Mouse (Mus musculus): ENCODE data around the gene Gm21836.
"Not testable (repeated sequence)": the region's sequence is repeated elsewhere in the genome, so short reads cannot be mapped to it uniquely, and the experiment has no call there.

Gene Gm21836

DNA sequence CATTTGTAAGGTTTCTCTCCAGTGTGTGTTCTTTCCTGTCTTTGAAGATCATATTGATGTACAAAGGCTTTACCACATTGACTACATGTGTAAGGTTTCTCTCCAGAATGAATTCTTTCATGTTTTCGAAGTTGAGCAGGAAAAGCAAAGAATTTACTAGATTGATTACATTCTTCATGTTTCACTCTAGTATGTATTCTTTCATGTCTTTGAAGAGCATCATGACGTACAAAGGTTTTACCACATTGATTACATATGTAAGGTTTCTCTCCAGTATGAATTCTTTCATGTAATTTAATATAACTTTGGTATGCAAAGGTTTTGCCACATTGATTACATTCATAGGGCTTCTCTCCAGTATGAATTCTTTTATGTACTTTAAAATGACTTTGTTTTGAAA, at the start of gene Gm21836:
TSS of gene Gm21836 (minus strand) at position 101 of the 400 bp plus-strand sequence.
- not testable (repeated sequence) for DNase-seq (ENCODE audit: inconsistent age in 2 of 2, low spot score in 1 of 2)

DNA sequence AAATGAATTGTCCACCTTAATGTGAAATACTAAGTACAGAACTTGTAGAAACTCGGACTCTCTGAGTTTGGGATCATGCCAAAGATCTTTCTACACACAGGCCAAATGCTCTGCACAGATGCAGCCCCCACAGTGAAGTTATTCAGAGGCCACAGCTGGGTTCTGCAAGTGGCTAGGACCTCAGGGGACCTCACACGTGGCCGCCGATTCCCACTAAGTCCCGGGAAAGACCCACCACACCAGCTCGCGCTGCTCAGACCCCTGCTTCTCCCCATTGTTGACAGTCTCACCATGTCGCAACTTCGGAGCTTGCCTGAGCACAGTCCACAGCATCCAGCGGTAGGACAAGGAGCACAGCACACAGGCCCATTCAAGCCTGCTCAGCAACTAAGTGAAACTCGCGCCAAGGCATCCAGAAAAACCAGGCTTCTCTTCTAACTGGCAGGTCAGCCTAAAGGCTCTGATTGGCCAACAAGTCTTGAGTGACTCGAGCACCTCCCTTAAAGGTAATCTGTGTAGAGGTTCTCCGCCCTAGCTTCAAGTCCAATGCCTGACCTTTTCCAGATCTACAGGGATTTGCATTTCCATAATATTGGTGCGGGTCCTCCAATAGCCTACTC, 13.1 kb downstream of the Gm21836 start:
- not testable (repeated sequence) for DNase-seq (ENCODE audit: inconsistent age in 2 of 2, low spot score in 1 of 2)

DNA sequence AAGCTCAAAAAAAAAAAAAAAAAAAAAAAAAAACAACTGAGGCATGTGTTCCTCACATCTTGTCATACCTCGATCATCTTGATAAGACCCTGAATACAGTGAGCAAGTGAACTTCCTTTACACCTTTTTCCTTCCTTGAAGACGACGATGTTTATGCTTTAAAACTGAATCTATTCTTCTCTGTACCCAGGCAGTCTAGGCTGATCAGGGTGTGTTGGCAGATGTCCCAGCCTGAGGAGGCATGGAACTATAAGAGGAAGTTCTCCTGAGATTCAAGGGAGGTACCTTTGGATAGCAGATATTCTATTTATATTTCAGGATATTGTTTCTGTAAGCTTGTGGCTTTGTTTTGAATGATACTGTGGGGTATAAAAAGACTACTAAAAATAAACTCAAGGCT, 15.5 kb downstream of the Gm21836 start:
- DNase-seq (ENCODE audit: inconsistent age in 2 of 2, low spot score in 1 of 2), result no peak

- peak; percentile 23 to 27 for DNase-seq (ENCODE audit: inconsistent age in 2 of 2, low spot score in 1 of 2)
These were observed 17.3 kb downstream of the Gm21836 start, which contains the start of gene Ppp2r3d for GRCm38 (mm10) chr9:124476096-124476902. TSS of gene Ppp2r3d (minus strand) at chr9:124476898.

- peak; percentile 7 to 31 for DNase-seq (ENCODE audit: inconsistent age in 2 of 2, low spot score in 1 of 2)
These were observed 17.9 kb downstream of the Gm21836 start for GRCm38 (mm10) chr9:124475689-124476088.

GRCm38 (mm10) chr9:124456572-124456971, 37.0 kb downstream of the Gm21836 start:
- peak; percentile 18 to 64 for DNase-seq (ENCODE audit: inconsistent age in 2 of 2, low spot score in 1 of 2)

Measured in adrenal gland, adult (tissue).